Mouse (Mus musculus) v-Abl transformed pro-B cells (cell line): ENCODE results near the gene Chid1.

ENCODE experiments used
- in situ Hi-C, 2 experiments: fragments of 400-800 bp; cut with MboI; formaldehyde crosslinking; loops; one replicate each; pipeline ENCODE4 v1.15.1; 2025; ENCODE audit not compliant: unreplicated experiment in 2 of 2

Chid1 gene

GRCm38 (mm10) chr7:141466607-141467148, 73.0 kb downstream of the Chid1 start:
- in situ Hi-C loops = no loop called here

GRCm38 (mm10) chr7:141466045-141466394, 73.6 kb downstream of the Chid1 start:
- in situ Hi-C loops = no loop called here

GRCm38 (mm10) chr7:141465388-141466044, 74.1 kb downstream of the Chid1 start:
- in situ Hi-C loops = no loop called here

GRCm38 (mm10) chr7:141464603-141465201, 75.0 kb downstream of the Chid1 start:
- in situ Hi-C loops = no loop called here

GRCm38 (mm10) chr7:141463824-141464602, 75.6 kb downstream of the Chid1 start:
- in situ Hi-C loops = no loop called here

GRCm38 (mm10) chr7:141462333-141462821, 77.3 kb downstream of the Chid1 start:
- in situ Hi-C loops = no loop called here

DNA sequence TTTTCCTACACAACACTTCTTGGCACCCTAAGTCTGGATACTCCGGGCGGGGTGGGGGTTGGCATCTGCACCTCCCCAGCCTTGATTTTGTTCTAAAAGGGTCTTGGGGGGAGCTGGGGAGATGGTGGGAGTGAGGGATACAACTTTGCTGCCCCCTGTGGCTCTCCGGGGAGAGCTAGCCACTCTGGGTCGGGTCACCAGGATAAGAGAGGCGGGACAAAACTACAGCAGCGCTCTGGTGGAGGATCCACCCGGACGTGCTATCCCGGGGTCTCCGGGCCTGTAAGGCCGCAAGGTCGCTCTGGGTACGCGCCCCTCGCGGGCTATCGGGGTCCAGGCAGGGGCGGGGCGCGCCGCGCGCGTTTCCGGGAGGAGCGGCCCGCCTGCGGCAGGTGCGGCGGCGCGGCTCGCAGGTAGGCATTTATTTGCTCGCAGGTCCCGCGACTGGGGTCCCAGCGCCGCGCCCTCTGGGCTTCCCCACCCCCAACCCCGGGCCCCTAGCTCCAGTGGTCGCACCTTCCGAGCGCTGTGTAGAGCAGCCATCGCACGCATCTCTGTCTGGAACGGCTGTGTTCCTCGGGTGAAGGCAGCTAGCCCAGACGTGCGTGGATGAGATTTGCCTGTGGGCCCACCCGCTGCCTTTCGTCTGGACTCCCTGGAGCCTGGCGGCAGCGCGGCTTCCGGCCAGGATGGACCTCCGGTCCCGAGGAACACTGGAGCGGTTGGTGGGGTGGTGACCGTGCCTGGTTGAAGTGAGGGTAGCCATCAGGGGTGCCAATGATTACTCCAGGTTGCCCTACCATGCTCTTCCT, 77.9 kb downstream of the Chid1 start:
- in situ Hi-C loops = no loop called here

DNA sequence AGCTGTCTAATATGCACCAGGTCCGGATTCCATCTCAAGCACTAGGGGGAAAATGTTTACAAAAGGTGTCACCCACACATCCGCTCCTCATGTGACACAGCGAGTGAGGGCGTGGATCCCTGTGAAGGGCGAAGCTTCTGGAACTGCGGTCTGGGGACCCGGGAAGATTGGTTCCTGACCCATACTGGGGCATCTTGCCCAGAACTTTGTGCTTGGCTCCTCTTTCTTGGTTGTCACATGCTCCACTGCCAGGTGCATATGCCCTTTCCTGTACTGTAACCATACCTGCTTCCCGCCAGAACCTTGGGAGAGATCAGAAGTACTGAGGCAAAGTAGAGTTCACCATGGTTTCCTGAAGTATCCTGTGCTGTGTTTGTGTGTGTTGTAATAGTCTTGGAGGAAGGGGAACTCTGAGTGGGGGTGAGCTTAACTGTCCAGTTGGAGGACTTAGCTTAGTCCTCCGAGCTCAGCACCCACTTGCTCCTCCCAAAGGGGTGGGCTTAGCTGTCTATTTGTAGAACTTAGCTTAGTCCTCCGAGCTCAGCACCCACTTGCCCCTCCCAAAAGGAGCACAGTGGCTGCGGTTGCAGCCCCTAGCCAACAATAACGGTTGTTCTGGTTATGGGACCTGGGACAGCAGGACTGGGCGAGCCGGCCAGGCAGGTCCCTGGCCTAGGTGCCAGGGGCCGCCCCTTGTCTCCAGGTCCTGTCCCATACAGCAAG, 79.1 kb downstream of the Chid1 start, which contains the start of gene Cracr2b:
TSS of gene Cracr2b (plus strand) at position 704 of the 723 bp plus-strand sequence.
- in situ Hi-C loops = no loop called here

- in situ Hi-C loops = no loop called here
Observed at GRCm38 (mm10) chr7:141460001-141460390, 79.7 kb downstream of the Chid1 start.

DNA sequence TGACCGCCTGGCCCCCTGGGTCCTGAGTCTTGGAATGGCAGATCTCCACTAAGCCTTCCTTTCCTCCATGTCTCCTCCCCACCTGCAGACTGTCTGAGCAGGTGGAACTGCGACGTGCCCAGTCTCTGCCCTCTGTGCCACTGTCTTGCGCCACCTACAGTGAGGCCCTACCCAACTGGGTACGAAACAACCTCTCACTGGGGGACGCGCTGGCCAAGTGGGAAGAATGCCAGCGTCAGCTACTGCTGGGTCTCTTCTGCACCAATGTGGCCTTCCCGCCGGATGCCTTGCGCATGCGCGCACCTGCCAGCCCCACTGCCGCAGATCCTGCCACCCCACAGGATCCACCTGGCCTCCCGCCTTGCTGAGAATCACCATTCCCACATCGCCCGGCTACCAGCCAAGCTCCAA, 80.4 kb downstream of the Chid1 start:
- in situ Hi-C loops = loop anchor here (5.0 to 10.0 kb wide), 2 partner anchors 47 to 585 kb away; partner anchors contain the start of gene Gatd1 (in 1 of the 2)

GRCm38 (mm10) chr7:141458661-141459060, 81.0 kb downstream of the Chid1 start:
- in situ Hi-C loops = loop anchor here (5.0 to 10.0 kb wide), 2 partner anchors 46 to 584 kb away; partner anchors contain the start of gene Gatd1 (in 1 of the 2)

GRCm38 (mm10) chr7:141457986-141458660, 81.5 kb downstream of the Chid1 start:
- in situ Hi-C loops = loop anchor here (5.0 to 10.0 kb wide), 2 partner anchors 46 to 583 kb away; partner anchors contain the start of gene Gatd1 (in 1 of the 2)

- in situ Hi-C loops = loop anchor here (5.0 to 10.0 kb wide), 2 partner anchors 45 to 582 kb away; partner anchors contain the start of gene Gatd1 (in 1 of the 2)
Observed at GRCm38 (mm10) chr7:141457236-141457635, 82.4 kb downstream of the Chid1 start.

- in situ Hi-C loops = loop anchor here (5.0 to 10.0 kb wide), 2 partner anchors 44 to 582 kb away; partner anchors contain the start of gene Gatd1 (in 1 of the 2)
Observed at GRCm38 (mm10) chr7:141456739-141457138, 82.9 kb downstream of the Chid1 start.

DNA sequence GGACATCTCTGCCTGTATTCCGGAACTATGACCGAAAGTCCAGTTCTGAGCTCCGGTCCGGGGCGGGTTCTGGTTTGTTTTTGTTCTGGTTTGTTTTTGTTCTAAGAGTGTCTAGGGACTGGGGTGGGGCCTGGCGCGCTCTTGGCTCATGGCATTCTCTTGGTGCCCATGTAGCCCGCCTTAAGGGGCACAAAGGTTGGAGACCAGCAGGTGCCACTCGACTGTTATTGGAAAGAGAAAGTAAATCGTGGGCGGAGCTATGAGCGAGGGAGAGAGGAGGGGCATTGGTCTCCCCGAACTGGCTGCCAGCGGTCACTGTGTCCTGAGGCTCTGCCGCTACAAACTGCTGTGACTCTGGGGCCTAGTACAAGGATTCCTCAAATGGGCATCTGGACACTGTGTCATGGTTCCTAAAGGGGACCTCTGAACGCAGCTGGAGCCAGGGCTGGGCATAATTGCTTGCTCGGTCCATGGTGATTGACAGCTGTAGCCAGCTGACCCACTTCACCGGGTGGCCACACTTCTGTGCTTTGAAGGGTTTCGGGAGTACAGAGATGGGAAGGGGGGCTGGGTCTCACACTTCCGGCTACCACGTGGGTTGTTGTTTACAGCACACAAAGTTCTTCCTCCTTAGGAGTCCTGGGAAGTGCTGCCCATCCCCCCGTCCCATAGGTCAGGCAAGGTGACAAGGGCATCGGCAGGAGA, 83.9 kb downstream of the Chid1 start:
- in situ Hi-C loops = loop anchor here (5.0 to 10.0 kb wide), 2 partner anchors 43 to 581 kb away; partner anchors contain the start of gene Gatd1 (in 1 of the 2)

DNA sequence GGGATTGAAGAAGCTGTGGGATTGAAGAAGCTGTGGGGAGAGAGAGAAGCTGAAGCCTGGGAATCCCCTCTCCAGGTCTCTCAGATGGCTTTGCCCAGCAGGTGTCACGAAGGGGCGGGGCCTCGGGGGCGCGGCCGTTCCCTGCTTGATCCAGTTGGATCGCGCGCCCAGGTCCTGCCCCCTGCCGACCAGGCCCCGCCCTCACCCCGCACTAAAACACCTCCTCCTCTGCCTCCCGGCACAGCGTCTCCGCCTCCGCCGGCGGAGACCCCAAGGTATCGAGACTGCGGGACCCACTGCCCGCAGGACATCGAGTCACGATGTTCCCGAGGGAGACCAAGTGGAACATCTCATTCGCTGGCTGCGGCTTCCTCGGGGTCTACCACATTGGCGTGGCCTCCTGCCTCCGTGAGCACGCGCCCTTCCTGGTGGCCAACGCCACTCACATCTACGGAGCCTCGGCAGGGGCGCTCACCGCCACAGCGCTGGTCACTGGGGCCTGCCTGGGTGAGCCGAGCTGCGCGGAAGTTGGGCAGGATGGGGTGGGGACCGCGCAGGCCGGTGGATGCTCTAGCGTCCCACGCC, 84.6 kb downstream of the Chid1 start, which contains the start of gene Pnpla2:
TSS of gene Pnpla2 (plus strand) at position 232 of the 585 bp plus-strand sequence.
- in situ Hi-C loops = loop anchor here (5.0 to 10.0 kb wide), 2 partner anchors 43 to 580 kb away; partner anchors contain the start of gene Gatd1 (in 2 of the 2)

DNA sequence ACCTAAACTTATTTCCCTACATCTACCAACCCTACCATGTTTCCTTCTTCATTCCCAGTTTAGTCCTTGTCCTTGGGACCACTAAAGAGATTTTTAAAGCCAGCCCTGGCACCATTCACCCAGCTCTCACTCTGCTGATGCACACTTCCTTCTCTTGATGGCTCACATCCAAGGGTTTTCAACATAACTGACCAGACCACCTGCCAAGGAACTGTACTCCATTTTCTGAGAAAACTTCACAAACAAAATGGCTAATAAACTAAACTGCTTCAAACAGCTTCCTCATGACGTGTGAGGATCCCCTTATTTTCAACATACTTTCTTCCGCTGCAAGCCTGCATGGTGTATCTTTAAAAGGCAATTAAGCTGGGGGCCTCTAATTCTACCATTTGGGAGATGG, 86.0 kb downstream of the Chid1 start:
- in situ Hi-C loops = loop anchor here in 1 of 2 experiments (5.0 to 10.0 kb wide), 2 partner anchors 41 to 579 kb away; partner anchors contain the start of gene Gatd1
